Comparison of ENCODE assay signal across 12 mouse cellular contexts in the genomic region with DNA sequence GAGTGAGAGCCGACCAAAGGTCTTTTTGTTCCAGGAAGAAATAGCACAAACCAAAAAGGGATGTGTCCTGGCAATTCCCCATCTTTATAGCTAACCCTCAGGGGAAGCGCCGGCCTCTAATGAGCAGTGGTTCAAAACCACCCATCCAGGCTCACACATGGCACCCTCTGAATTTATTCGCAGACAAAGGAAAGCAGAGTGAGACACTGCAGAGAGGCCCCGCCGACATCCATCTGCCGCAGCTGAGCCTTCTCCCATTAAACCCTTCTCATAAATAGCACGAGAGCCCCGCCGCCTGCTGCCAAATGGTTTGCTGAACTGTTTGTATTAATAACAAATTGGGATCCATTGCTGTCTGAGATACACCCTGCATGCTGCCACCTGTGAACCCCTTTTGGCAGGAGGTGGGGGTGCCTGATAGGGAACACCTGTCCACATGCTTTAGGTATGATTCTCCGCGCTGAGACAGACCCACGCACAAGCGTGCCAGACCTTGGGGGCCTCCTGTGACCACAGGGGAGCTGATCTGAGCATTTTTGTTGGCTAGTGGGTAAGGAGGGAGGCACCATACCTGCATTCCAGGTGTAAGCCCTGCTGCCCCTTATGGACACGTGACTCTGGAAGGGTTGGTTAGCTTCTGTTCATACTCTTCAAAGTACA.
DNase-seq lines count a peak whose midpoint lies in the region; ATAC-seq lines count a peak whose summit lies in the region.
"Had no signal": no experiment of that assay in that cellular context is flagged by ENCODE, and none has a peak within 500 bp of the region (broad histone marks: within the 10 kb centered on the region; RNA-seq: fewer than 3 reads in every experiment).

No protein-coding gene starts in this region.

- DNase-seq in left cerebral cortex, postnatal 10 days (ENCODE audit: extremely low spot score in 1 of 2, low spot score in 2 of 2): peak; percentile 17 to 21
- no peak for DNase-seq in left cerebral cortex, adult 11 months (ENCODE audit: low spot score)
- DNase-seq in cerebellum, postnatal 25 days: peak; percentile 51 to 65
- DNase-seq in layer of hippocampus, adult 8-10 months (ENCODE audit: low spot score in 2 of 2): peak; percentile 68 to 78
- peak; percentile 15 to 19 for DNase-seq in right cerebral cortex, adult 2 months (ENCODE audit: low spot score in 2 of 2)
- DNase-seq in heart, postnatal 25 days (ENCODE audit: low spot score): no peak
- no peak for DNase-seq in gastrocnemius, adult 18-20 months (ENCODE audit: low spot score)
- DNase-seq: kidney, adult 2 months had no signal

- H3K9me3 ChIP-seq in liver, embryonic 12.5 days (replicated peaks): no peaks in the 10 kb centered on the region
- H3K9me3 ChIP-seq: heart, embryonic 13.5 days; limb, embryonic 15.5 days had no signal

- no peaks in the 10 kb centered on the region for H3K27me3 ChIP-seq in liver, embryonic 12.5 days (replicated peaks)
- H3K27me3 ChIP-seq: heart, embryonic 13.5 days; limb, embryonic 15.5 days had no signal

- 72% methylated on average over 15 of the region's 15 CpGs for WGBS in liver, embryonic 12.5 days (ENCODE audit: insufficient replicate concordance)

- no peak overlapping the region for H3K27ac ChIP-seq in liver, embryonic 12.5 days
- H3K27ac ChIP-seq: heart, embryonic 13.5 days; limb, embryonic 15.5 days; macrophage had no signal

- H3K4me1 ChIP-seq in liver, embryonic 12.5 days: no peaks in the 10 kb centered on the region

- H3K9ac ChIP-seq in liver, embryonic 12.5 days: no peak overlapping the region
- H3K9ac ChIP-seq: heart, embryonic 13.5 days; limb, embryonic 15.5 days had no signal

- no peak overlapping the region for H3K4me3 ChIP-seq in liver, embryonic 12.5 days
- H3K4me3 ChIP-seq: heart, embryonic 13.5 days; limb, embryonic 15.5 days had no signal

- H3K36me3 ChIP-seq in liver, embryonic 12.5 days: no peaks in the 10 kb centered on the region
- H3K36me3 ChIP-seq: heart, embryonic 13.5 days; limb, embryonic 15.5 days had no signal

- ATAC-seq in liver, embryonic 12.5 days: no peak

- H3K4me2 ChIP-seq in liver, embryonic 12.5 days: no peak overlapping the region
- H3K4me2 ChIP-seq: heart, embryonic 13.5 days; limb, embryonic 15.5 days had no signal

- intact Hi-C loops in left cerebral cortex, postnatal 10 days (cut with DNase I): no loop called here
- intact Hi-C loops in heart, postnatal 25 days (cut with DNase I): no loop called here

Comparison
In these comparisons a context has a peak if more than half of its experiments do, and no peak if none do; other contexts are left out.
1. DNase-seq: peak in left cerebral cortex, postnatal 10 days (2 of 2), cerebellum, postnatal 25 days (2 of 2), layer of hippocampus, adult 8-10 months (2 of 2) and right cerebral cortex, adult 2 months (2 of 2); none in left cerebral cortex, adult 11 months (single experiment), heart, postnatal 25 days (single experiment) and gastrocnemius, adult 18-20 months (single experiment).